Mouse (Mus musculus) E14TG2a.4 (cell line): Measurements from ENCODE around the gene Trmt1.

ENCODE experiments used
- H3K27me3 ChIP-seq: 2 replicates; pipeline ENCODE4 v1.6.1; 2014; ENCODE audit warnings: low read length, control low read depth; ENCODE audit not compliant: insufficient read depth
- H3K36me3 ChIP-seq: 2 replicates; pipeline ENCODE4 v1.6.1; 2014; ENCODE audit warnings: low read length, control low read depth; ENCODE audit not compliant: insufficient read depth
- H3K4me1 ChIP-seq: replicated peaks from 2 replicates; pipeline ENCODE4 v1.6.1; 2014; ENCODE audit warnings: low read depth, low read length, control low read depth
- H3K4me3 ChIP-seq: replicated peaks from 2 replicates; pipeline ENCODE4 v1.5.1; 2014; ENCODE audit warnings: mild to moderate bottlenecking, low read length
- H3K9me3 ChIP-seq: 2 replicates; pipeline ENCODE4 v1.6.1; 2014; ENCODE audit warnings: low read length, control low read depth
- CTCF ChIP-seq: conservative IDR thresholded peaks from 2 replicates; pipeline ENCODE4 v1.5.1; 2014; ENCODE audit warnings: low read length
- NANOG ChIP-seq: IDR thresholded peaks from 2 replicates; pipeline ENCODE4 v1.6.1; 2014; ENCODE audit warnings: borderline replicate concordance, low read length, mixed read lengths
- POU5F1 ChIP-seq: IDR thresholded peaks from 2 replicates; pipeline ENCODE4 v1.6.1; 2014; ENCODE audit warnings: low read length, borderline replicate concordance

Trmt1 gene

DNA sequence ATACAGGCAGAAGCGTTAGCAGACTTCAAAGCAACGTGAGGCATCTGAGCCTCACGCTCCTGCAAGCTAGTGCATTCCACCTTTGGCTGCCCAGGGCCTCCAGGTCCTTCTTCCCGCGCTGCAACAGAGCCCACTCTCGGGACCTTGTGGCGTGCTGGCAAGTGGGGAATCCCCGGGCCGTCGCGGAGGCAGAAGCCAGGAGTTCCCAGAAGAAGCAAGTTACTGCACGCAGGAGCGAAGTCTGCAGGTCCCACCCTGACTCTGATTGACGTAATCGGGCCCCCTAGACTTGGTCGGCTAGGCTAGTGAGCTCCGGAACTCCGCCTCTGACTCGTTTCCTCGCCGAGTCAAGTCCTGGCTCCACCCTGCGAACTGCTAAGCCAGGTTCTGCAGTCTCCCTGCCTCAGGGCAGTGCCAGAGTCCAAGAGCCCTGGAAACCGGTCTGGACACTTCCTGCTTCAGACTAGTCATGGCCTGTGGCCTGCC is 29.4 kb upstream of the Trmt1 start:
- H3K36me3 ChIP-seq = peaks cover 17% of the 10 kb centered on the region
- H3K4me1 ChIP-seq = peaks cover 44% of the 10 kb centered on the region
- TF ChIP-seq NANOG = no peak
- TF ChIP-seq POU5F1 = no peak
- TF ChIP-seq CTCF = no peak
- no peaks in the 10 kb centered on the region for H3K27me3 ChIP-seq
- H3K4me3 ChIP-seq = peak overlapping the region; percentile 88
- H3K9me3 ChIP-seq = no peaks in the 10 kb centered on the region

DNA sequence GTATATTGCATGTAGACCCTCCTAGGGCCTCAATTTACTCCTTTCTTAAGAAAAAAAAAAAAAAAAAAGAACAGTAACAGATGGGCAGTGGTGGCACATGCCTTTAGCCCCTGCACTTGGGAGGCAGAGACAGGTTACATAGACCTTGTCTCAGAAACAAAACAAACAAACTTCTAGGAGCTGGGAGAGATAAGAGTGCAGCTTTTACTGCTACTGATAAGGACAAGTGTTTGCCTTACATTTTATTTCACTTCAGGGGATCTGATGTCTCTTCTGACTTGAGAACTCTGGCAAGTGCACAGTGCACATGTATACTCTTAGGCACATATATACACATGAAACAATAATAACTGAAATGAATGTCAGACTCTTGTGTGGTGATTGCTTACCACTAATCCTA is 28.9 kb upstream of the Trmt1 start:
- peaks cover 44% of the 10 kb centered on the region for H3K4me1 ChIP-seq
- peak overlapping the region; percentile 88 for H3K4me3 ChIP-seq
- TF ChIP-seq POU5F1 (no peak), NANOG (no peak), CTCF (no peak)
- no peaks in the 10 kb centered on the region for H3K27me3 ChIP-seq
- no peaks in the 10 kb centered on the region for H3K9me3 ChIP-seq
- H3K36me3 ChIP-seq = peaks cover 22% of the 10 kb centered on the region

DNA sequence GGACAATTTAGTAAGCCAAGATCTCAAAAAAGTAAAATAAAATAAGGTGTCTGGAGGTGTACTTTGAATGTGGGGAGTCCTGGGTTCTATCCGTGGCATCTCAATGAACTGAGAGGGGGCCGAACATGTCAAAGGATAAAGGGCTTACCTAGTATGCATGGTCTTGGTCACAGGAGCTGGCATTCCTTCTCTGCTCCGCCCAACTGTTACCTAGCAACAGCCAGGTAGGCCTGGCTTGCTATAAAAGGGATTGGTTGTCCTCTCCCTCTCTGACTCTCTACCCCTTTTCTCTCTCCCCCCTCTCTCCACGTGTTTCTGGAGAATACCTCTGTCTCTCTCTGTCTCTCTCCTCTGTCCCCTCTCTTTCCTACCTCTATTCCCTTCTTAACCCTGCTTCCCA is 28.4 kb upstream of the Trmt1 start:
- Histone ChIP-seq H3K9me3 (no peaks in the 10 kb centered on the region), H3K27me3 (no peaks in the 10 kb centered on the region), H3K36me3 (peaks cover 22% of the 10 kb centered on the region), H3K4me1 (peaks cover 44% of the 10 kb centered on the region), H3K4me3 (peak overlapping the region; percentile 88)
- no peak for TF ChIP-seq POU5F1
- no peak for TF ChIP-seq CTCF
- no peak for TF ChIP-seq NANOG

DNA sequence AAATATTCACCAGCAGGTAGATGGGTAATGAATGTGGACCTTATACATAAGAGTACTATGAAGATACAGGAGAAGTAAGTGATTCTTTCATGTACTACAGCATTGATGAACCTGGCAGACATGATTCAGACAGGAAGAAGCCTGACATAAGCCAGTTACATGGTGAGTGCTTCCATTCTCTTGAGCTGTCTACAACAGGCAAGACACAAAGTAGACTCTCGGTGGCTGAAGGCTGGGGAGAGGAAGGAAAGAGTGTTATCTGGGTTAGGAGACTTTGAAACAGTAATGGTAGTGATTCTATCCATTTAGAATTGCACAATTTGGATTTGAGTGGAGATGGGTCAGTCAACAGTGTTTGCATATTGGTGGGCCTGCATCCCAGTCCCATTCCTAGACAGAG is 27.2 kb upstream of the Trmt1 start:
- Histone ChIP-seq H3K9me3 (no peaks in the 10 kb centered on the region), H3K4me1 (peaks cover 51% of the 10 kb centered on the region), H3K4me3 (peak overlapping the region; percentile 99), H3K36me3 (peaks cover 22% of the 10 kb centered on the region), H3K27me3 (no peaks in the 10 kb centered on the region)
- TF ChIP-seq NANOG = no peak
- no peak for TF ChIP-seq POU5F1
- TF ChIP-seq CTCF = no peak

DNA sequence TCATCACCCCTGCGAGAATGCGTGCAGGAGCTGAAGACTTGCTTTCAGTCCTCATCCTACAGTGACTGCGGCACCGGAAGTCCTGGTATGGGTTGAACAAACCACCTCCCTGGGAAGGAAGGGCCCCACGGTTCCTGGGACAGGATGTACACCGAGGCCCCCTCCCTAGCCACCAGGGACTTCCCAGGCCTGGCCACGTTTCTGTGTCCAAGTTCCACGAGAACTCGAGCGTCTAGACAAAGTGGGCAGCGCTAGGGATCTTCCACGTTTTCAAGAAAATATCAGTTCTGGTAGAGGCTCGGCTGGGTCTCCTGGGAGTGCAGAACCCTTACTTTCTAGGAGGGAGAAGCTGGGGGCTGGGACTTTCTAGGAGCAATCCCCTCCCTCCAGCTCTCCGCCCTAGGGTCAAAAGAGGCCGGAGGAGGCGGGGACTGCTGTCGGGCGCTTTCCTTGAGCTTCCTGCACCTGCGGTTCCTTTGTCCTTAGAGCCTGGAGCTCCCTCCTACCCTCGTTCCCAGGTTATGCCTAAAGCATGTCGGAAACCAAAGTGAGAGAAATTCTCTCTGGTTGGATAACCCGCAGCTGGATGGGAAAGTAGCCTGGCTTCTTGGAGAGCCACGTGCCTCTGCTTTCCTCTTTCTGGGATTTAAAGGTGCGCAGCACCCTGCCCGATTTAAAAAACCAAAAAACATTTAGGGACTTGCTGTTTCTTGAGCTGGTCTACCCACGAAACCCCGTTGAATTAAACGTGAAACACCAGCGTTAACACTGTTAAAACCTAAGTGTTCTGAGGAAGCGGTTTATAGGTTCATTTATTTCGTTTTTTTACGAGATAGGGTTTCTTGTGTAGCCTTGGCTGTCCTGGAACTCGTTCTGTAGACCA is 25.9 kb upstream of the Trmt1 start:
- Histone ChIP-seq H3K4me1 (peaks cover 43% of the 10 kb centered on the region), H3K9me3 (no peaks in the 10 kb centered on the region), H3K36me3 (peaks cover 22% of the 10 kb centered on the region), H3K4me3 (peak overlapping the region; percentile 99), H3K27me3 (no peaks in the 10 kb centered on the region)
- TF ChIP-seq POU5F1 = no peak
- no peak for TF ChIP-seq CTCF
- TF ChIP-seq NANOG = no peak

DNA sequence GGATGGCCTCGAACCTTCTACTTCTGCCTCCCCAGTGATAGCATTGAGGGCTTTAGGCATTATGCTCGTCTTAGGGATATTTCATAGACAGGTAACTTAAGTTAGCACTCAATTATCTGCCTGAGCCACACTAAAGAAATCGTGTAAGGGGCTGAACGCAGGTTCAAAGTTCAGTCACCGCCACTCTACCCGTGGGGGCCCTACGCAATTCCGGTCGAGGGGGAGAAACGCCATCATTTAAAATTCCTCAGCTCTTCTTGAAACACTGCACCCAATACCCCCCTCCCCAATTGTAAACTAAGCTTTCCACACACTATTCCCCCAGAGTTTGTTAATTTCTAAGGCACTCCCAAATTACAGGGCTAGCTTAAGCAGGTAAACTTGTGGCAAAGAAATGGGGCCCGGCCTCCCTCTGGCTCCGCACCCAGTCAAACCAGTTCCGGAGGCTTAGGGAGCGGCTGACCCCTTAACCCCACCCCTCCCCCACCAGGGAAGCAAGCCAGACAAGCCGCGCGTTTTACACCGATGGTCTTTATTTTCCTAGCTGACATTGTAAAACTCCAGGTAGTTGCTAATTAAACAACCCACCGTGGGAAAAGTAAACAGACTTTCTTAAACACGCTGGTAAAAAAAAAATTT is 25.2 kb upstream of the Trmt1 start:
- no peak for TF ChIP-seq POU5F1
- TF ChIP-seq CTCF = no peak
- TF ChIP-seq NANOG = no peak
- H3K36me3 ChIP-seq = peaks cover 22% of the 10 kb centered on the region

DNA sequence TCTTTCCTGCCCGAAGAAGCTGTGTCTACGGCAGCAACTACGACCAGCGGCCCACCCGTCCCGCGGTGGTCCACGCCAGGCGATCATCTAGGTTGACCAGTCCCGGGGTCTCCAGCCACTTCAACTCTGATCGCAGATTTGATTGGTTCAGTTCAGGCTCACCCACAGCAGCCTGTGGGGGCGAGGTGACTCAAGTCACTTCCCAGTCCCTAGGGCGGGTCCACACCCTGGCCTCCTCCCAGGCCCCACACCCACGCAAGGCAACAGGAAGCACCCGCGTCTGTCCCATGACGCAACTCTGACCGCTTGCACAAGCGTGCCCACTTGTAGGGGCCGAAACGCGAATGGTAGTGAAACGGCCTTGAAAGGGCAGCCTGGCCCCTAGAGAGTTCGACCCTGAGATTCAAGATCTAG is 24.6 kb upstream of the Trmt1 start:
- H3K4me3 ChIP-seq = peak overlapping the region; percentile 99
- H3K9me3 ChIP-seq = no peaks in the 10 kb centered on the region
- peaks cover 48% of the 10 kb centered on the region for H3K4me1 ChIP-seq
- H3K36me3 ChIP-seq = peaks cover 27% of the 10 kb centered on the region
- TF ChIP-seq CTCF (no peak), POU5F1 (no peak), NANOG (no peak)
- H3K27me3 ChIP-seq = no peaks in the 10 kb centered on the region

More for the DNA sequence above, 25.2 kb upstream of the Trmt1 start:
- Histone ChIP-seq H3K9me3 (no peaks in the 10 kb centered on the region), H3K4me1 (peaks cover 44% of the 10 kb centered on the region), H3K27me3 (no peaks in the 10 kb centered on the region), H3K4me3 (peak overlapping the region; percentile 99)

DNA sequence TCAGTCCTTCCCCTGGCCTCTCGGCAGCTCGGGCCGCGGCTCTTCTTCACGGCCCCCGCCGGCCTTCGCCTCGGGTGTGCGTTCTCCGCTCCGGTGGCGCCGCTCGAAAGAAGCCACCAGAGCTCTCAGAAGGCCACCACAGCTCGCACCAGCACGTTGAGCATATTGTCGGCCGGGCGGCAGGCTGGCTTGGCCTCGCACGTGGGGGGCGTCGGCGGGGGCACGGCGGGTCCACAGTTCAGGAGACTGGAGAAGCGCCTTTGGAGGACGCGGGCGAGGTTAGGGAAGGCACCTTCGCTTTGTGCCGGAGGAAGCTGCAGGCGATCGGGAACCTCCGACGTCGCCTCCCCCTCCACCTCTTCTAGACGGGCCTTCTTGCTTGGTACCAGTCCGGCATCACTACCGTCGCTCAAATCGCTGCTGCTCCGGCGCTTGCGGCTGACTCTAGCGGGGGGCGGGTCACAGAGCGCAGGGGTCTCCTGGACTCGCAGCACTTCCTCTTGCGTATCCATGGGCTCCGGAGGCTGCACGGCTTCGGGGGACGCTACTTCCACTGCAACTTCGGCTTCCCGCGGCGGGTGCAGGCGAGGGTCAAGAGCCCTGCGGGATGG is 24.0 kb upstream of the Trmt1 start:
- TF ChIP-seq NANOG = no peak
- TF ChIP-seq CTCF = no peak
- TF ChIP-seq POU5F1 = no peak
- H3K36me3 ChIP-seq = peaks cover 33% of the 10 kb centered on the region
- H3K9me3 ChIP-seq = no peaks in the 10 kb centered on the region
- peak overlapping the region; percentile 99 for H3K4me3 ChIP-seq
- H3K27me3 ChIP-seq = no peaks in the 10 kb centered on the region
- H3K4me1 ChIP-seq = peaks cover 51% of the 10 kb centered on the region
